Mouse (Mus musculus): ENCODE measurements at regions not wholly inside any gene's neighbourhood (a gene's known extent, or its start where the extent isn't known, plus 50 kb on each side); places are given as distances from the start of the nearest gene placed in this dataset.

DNA sequence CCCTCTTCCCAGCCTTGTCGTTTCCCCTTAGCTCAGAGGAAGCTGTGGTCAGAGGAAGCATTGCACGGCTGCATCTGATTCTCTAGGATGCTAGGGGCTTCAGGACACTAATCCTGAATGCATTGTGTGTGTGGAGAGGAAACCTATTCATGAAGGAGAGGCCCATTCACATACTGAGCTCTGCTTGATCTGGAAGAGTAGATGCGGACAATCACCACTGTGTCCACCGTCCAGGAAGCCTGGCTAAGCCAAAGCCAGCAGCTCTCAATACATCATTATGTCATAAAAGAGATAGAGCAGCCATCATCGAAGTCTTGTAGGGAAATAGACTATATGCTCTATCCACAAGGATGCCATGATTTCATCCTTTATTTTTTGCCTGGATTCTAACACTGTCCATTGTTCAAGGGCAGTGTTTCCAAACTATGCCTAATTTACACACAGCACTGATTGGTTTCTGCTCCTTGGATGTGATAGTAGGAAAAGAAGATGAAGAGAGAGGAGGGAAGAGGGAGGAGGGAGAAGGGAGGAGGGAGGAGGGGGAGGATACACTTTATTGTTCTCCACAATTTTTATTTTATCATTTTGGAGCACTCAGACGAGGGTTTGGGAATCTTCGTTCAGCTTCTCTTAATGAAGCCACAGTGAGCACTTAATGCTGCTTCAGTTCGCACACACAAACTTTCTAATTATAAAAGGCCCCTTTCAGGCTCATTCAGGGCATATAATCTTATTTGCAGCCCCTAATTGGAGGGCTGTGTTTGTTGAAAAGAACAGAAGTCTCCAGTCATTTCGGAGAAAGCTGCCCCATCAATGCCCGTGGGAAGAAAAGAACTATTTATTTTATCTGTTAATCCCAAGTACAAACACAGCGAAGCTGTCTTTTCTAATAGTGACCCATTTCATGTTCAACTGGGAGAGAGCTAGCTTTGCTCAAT lies 195.0 kb downstream of the Pdgfra start:
- peak; percentile 94 for DNase-seq

DNA sequence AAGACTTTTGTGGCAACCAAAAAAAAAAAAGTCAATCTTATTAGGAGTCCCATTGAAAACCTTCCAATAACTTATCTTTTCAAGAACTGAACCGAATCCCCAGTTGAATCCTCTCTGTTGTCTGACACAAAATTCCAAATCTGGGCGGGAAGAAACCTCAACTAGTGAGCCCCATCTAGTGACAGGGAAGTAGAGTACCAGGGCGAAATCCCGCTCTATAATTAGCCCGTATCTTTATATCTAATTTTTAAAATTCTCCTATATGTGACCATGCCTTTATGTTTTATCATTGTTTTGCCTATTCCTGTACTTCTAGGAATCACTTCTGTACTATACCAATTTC lies 195.7 kb downstream of the Pdgfra start:
- DNase-seq: no peak

DNA sequence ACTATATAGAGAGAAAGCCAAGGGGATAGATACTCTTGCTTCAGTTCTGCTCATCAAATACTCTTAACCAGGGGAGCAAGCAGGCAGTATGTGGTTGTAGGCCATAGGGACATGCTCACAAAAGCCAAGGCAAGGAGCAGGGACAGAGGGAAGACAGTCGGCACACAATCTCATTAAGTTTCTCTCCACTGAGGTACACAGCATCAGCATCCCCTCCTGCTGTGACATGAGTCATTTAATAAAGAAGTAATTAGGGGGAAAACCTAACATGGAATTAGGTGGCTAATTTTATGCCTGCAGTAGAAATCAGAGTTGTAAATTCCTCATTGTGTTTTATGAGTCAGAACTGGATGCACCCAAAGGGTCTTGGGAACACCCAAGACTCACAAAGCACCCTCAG lies 203.2 kb downstream of the Pdgfra start:
- DNase-seq: peak; percentile 45

DNA sequence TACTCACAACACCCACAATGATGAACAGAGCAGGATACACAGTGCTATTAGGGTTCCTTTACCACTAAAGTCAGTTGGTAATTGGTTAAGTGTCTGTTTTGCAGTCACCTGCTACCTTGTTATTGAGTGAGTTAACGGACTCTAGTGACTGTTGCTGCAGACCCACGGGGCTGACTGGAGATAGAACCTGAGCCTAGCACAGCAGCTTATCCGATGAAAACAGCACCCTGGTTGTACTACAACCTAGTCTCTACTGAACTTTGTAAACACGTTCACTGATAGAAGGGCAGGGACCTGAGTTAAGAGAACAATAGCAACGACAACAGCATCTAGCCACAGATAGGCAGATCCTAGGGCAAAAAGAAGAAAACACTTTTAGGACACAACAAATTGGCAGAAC lies 206.8 kb downstream of the Pdgfra start:
- DNase-seq: no peak

DNA sequence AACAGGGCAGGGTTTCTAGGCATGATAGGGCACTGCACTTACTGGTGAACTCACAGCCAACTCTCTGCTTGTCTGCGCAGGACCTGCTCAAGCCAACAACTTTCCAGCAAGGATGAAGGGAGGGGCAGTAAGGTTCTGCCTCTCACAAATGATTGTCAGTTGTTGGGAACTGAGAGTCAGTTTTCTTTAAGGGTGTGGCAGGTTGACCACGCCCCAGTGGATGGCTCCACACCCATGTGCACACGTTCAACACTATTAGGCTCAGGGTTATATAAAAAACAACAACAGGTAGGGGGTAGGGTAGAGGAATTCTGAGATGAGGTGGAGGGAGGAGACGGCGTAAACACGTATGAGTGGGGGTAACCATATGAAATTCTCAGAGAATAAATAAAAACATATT lies 210.9 kb upstream of the Kit start:
- no peak for DNase-seq

DNA sequence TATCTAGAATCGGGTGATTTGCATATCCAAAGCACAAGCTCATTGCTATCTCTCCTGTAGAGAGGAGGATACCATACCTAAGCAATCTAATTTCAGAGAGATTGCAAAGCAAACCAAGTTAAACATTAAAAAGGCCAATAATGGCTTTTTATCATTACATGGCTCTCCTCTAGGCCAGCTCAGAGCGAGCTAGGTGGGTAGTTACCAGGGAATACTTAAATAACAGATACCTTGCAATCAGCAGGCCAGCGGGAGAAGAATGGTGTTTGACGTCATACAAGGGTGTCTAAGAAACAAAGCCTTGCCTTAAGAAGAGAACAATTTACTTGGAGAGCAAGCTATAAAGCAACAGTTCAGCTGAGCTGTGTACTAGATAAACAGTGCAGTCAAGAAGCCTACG lies 207.4 kb upstream of the Kit start:
- DNase-seq: no peak

DNA sequence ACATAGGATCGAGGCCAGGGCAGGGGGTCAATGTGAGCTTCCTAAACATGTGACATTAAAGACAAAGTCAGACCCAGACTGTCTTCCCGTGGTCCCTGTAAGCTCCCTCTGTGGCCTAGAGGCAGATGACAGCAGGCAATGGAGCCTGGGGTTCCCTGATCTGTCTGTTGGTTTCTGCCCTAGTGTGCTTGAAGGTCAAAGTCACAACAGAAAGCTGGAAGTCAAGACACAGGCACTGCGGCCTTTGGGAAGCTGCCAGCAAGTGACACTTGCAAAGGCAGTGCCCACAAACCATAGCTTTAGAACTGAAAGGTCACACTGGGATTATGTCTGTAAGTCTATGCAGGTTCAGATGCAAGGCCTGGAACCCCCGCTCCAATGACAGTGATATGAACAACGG lies 206.0 kb upstream of the Kit start:
- no peak for DNase-seq

DNA sequence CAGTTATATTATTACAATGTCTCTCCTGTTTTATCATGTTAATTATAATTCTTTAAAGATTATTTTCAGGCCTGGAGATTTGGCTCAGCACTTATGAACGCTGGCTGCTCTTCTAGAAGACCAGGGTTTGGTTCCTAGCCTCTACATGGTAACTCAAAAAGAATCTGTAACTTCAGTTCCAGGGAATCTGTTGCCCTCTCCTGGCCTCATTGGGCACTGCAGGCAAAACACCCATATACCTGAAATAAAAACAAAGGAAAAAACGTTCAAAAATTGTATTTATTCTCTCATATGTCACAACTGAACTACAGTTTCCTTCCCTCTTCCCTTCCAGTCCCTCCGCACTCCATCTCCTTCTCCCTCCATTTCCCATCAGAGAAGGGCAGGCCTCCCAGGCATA lies 201.9 kb upstream of the Kit start:
- DNase-seq: no peak

DNA sequence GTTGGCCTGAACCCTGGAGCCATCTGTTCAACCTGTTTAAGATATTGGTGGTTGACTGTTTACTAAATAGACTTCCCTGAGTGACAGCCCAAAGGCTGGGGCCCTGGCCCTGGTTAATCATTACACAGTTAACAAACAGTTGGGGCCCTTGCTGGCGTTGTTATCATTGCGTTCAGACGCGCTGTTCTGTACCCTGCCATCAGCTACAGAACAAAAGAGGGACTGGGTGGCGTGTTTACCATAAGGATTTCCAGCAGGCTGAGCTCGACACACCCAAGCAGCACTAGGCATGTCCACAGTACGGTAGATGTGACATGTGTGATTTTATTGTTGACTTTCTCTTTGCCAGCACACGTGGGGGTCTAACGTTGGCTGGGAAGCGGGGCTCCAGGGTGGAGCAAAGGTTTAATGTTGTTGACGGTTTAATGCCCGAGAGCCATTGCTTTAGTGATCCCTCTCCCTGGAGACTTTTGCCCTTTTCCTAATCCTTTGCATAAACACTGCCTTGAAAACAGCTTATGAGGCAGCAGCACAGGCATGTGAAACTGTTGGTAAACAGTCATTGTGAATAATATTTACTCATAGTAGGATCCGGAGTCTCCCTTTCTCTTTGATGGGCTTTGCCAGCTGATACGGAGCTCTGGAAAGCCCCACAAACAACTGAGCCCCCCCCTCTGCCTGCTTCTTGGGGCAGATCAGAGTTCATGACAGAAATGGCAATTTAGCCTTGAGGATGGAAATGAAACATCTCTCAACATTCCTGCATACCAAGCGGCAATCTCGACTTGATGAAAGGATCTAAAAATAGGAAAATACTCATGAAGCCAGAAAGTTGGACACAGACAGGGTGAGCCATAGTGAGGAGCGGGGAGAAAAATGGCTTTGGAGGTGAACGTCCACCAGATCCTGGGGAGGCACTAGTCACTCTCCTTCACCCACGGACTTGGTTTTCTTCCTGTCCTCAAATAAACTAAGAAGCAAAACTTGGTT lies 197.1 kb upstream of the Kit start:
- no peak for DNase-seq

DNA sequence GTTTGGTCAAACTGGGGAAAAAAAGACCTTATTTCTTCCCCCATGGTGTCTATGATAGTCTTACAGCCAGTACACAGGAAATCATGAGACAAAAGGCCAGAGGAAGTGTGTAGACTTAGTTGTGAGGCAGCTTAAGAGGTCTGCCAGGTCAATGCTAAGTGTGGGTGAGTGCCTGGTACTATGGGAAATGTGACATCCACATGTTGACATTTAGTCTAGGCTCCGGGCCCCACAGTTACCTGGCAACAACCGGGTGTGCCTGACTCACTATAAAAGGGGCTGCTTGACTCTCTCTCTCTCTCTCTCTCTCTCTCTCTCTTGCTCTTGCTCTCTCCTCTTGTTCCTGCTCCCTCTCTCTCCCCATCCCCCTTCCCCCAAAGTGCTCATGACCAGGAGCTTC lies 196.1 kb upstream of the Kit start:
- DNase-seq: no peak

DNA sequence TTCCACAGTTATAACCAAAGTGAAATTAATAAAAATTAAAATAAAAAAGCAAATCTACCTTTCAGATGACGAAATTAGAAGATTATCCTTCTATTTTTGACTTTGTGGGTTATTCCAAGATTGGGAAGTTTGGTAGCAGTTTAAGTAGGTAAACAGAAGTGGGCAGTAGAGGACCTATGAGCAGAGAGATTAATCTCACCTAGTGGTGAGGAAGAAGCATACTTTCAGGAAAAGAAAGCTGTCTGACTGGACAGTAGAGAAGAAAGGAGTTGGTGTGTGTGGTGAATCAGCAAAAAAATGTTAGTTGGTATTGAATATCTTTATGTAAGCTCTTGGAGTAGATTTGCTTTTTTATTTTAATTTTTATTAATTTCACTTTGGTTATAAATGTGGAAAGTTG lies 194.4 kb upstream of the Kit start:
- no peak for DNase-seq

DNA sequence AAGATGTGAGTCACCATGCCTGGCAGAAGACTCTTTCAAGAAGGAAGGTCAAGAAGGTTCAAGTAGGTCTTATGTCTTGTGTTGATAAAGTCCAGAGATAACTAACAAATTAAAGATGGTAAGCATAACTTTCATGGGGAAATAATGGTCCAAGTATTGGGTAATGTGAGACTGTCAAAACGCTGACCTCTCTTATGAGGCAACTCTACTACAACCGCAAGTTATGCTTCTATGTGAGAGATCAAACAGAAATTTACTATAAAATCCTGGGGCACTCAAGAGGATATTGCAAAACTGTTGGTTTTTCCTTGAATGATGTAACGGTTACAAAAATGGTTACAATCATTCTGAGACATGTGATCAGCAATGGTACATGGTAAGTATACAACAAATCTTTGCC lies 192.6 kb upstream of the Kit start:
- DNase-seq: no peak

DNA sequence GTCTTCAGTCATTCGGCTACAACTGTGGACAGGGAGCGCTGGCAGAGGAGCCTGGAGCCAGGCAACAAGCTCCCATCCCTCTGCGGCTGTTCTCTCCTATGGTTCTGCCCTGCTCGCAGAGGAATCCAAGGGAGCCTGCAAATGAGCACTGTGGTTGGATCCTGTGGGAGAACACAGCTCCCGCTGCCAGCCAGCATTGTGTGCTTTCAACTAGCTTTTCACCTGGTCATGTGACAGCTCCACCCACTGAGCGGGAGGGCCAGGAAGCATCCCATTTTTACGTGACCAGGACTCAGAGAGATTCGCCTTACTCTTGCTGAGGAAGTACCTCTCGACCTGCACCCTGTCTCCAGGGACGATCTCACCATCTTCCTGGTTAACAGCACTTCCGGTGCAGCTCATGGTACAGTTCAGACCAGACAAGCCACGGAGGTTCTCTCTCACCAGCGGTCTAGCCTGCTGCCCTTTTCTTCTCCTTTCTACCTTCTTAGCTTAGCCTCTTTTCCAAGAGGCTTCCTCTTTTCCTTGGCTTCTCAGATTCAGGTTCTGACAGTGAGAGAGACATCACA lies 186.7 kb upstream of the Kit start:
- no peak for DNase-seq

DNA sequence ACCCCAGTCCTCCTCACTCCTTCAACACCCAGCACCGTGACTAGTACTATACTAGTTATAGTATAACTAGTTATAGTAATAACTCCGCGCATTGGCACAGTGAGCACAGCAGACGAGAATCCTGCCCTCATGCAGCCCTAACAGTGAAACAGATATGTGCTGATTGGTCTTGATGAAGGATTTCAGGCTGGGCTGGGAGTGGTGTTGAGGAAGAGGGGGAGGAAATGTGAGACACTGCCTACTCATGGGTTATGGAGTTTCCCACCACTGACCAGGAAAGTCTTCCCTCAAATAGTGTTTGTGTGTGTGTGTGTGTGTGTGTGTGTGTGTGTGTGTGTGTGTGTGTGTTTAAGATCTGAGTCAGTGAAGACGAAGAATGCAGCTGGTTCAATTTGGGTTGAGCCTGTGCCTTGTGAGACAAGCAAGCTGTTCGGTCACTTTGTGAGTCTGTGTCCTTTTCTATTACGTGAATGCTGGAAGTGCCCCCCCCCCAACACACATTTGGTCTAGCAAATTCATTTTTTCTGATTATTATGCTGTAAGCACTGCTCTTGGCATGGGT lies 185.9 kb upstream of the Kit start:
- DNase-seq: no peak

DNA sequence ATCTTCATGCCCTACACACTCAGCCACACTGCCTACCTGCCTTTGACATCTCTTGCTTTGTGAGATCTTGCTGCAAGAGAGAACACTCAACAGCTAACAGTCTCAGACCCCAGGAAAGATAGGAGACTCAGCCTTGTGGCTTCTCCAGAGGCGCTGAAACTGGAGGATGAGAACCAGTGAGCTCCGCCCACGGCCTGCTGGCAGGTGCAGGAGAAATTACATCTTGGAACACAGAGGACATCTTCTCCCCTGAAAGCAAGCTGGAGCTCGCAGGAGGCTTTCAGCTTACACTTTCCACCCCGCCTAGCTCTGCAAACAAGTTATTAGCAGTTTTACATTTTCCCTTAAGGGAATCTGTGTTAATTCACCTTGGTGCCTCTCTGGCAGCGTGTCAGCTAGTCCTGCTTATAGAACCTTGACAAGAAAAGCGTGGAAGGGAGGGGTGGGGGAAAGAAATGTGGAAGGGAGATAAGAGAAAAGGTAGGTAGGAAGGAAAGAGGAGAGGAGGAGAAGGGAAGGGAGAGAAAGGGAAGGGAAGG lies 185.2 kb upstream of the Kit start:
- DNase-seq: no peak

DNA sequence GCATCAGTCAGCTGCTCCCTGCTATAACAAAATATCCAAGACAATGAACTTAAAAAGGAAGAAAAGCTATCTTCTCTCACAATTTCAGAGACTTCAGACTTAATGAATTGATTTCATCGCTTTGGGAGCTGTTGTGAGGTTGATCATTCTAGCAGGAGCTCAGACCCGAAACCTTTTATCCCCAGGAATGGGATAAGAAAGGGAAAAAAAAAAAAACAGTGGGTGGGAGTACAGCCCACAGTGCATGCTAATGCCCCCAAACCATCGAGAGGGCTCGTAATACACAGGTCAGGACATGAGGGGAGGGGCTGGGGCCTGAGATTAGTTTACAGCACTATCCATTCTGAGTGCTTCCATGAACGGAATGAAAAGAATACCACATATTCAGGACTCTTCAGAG lies 175.9 kb upstream of the Kit start:
- DNase-seq: no peak

DNA sequence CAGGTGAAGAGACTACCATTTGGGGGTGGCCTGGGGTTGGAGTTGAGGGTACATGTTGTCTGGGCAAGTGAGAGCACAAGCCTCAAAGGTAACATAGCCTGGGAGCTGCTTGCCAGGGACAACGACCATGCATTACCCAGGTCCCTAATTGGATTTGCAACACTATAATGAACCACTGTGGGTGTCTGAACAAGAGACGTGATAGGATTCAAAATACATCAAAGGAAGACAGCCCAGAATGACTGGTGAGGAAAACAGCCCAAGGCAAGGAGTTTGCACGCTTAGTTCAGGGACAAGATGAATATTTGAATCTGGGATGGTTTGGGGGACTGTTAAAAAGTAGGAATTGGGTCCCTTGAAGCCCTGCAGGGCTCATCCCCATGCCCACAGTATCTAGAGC lies 173.0 kb upstream of the Kit start:
- no peak for DNase-seq

DNA sequence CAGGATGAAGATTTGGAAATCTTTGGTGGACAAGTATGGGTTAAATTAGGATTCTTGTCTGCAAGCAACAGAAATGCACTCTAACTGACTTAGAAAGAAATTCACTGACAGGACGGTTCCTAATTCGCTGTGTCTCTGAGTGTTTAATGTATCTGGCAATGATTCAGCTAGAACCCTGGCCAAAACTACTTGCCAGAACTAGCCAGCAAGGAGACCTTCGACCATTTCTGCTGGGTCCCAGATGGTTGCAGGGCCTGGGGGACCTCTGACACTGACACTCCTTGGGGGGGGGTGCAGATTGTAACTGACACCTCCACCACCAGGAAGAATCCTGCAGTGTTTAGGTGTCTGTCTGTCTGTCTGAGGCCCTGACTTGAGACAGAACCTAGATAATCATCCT lies 172.1 kb upstream of the Kit start:
- no peak for DNase-seq

DNA sequence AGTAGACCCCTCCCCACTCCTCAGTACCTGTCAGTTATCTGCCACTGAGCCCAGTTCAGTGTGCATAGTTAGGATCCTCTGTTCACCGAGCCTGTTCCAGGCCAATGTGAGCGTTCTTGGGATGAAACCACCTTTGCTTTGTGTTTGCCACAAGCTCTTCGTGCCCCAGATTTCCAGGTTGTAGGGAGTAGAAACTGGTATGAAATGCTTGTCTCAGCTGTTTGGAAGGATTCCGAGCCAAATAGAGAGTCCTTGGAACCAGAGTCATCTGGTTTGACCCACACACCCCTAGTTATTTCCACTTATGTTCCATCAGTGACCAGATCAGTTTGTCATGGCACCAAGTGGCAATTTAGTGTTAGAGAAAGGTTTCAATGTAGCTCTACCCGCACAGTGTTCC lies 171.2 kb upstream of the Kit start:
- DNase-seq: no peak

DNA sequence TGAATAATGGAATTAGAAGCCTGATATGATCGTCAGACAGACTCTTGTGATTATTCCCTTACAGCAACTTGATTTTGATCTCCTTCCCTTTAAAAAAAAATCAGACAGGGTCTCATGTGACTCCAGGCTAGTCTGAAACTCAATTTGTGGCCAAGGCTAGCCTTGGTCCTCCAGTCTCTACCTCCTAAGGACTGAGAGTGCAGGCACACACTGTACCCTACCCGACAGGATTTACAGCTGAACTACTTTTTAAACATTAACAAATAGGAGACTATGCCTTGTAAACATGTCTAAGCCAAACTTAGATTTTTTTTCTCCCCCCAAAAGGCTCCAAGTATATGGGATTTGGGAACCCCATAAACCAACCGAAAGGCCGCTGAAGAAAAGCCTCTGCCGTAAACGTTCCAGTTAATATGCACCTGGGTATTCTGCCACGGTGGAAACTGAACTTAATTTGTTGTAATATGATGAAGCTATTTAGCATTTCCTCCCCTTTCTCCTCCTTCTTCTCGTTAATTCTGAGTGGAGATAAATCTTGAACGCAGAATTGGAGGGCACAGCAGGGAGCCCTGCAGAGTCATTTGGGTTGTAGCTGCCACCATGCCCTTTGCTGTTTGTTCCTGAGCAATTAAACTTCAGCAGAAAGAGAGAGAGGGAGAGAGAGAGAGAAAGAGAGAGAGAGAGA lies 170.0 kb upstream of the Kit start:
- DNase-seq: peak; percentile 29

DNA sequence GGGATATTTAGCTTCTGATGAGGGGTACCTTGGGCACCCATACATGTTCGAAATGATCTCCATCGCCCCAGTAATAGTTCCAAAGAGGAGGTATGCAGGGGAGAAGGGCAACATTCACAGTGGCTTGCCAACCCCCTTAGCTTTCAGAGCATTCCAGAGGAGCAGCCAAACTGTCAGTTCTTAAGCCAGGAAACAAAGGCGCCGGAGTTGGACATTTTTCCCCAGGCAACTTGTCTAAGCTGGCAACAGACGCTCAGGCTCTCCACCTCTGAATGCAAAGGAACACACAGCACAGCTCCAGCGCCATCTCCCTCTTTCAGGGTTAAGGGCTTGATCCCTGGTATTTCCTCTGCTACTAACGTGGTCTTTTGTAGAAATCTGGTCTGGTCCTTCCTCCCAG lies 169.2 kb upstream of the Kit start:
- peak; percentile 34 for DNase-seq

DNA sequence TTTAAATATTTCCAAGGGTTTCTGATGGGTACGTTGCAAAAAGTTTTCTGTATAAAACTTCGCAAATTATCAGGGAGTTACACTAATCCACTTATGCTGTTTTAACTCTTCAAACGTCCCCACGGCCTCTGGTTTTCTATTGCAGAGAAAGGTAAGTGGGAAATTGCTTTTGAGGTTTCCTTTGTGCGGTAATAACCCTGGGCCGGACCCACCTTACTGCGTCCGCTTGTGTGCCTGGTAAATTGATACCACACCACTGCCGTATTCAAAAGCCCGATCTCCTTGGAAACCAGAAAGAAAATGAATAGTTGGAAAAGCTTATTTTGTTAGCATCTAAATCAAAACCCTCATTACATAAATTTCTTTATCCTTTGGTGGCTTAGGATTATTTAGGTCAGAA lies 167.0 kb upstream of the Kit start:
- no peak for DNase-seq

All from retina, postnatal 1 day (tissue).